Mouse (Mus musculus) embryonic facial prominence, embryonic 15.5 days (tissue): ENCODE data around the gene Med23. TPM values are rescaled to one million over a fixed set of nuclear protein-coding genes. Genes with fewer than 3 reads are reported as not detected.

Experiments
- ATAC-seq: fragments of 200-750 bp; cut with Nextera tagmentation; 2 replicates; pipeline ENCODE4 v1.8.0; 2017; ENCODE audit warnings: low read depth, moderate TSS enrichment; ENCODE audit not compliant: insufficient number of reproducible peaks, low FRiP score, low TSS enrichment
- H3K27ac ChIP-seq: fragments of 300-500 bp; sonication (generic); replicated peaks from 2 replicates; pipeline ENCODE4 v1.5.1; 2015; ENCODE audit warnings: mild to moderate bottlenecking, inconsistent platforms
- H3K27me3 ChIP-seq: fragments of 300-500 bp; sonication (generic); 2 replicates; pipeline ENCODE4 v1.6.1; 2015; ENCODE audit warnings: inconsistent platforms
- H3K36me3 ChIP-seq: fragments of 300-500 bp; sonication (generic); 2 replicates; pipeline ENCODE4 v1.6.1; 2015; ENCODE audit warnings: mild to moderate bottlenecking, inconsistent platforms
- H3K4me1 ChIP-seq: fragments of 300-500 bp; sonication (generic); 2 replicates; pipeline ENCODE4 v1.6.1; 2015; ENCODE audit warnings: inconsistent platforms
- H3K4me2 ChIP-seq: fragments of 300-500 bp; sonication (generic); replicated peaks from 2 replicates; pipeline ENCODE4 v1.6.1; 2015; ENCODE audit warnings: mild to moderate bottlenecking, inconsistent platforms
- H3K4me3 ChIP-seq: fragments of 300-500 bp; sonication (generic); replicated peaks from 2 replicates; pipeline ENCODE4 v1.5.1; 2015; ENCODE audit warnings: mild to moderate bottlenecking, inconsistent platforms
- H3K9ac ChIP-seq: fragments of 300-500 bp; sonication (generic); 2 replicates; pipeline ENCODE4 v1.6.1; 2015; ENCODE audit warnings: inconsistent platforms
- H3K9me3 ChIP-seq: fragments of 300-500 bp; sonication (generic); replicated peaks from 2 replicates; pipeline ENCODE4 v1.6.1; 2016; ENCODE audit warnings: inconsistent platforms
- WGBS: fragments of 180-500 bp; shearing (Covaris S2); methylation state at CpG from one replicate; pipeline ENCODE4 v1.1.7; 2015; 5-methylcytosine and 5-hydroxymethylcytosine counted together
- polyA plus RNA-seq: library from polyadenylated mRNA; unstranded; fragments of >200 nt; fragmentation: Nextera tagmentation; extraction: Ambion mirVana; gene quantifications from 2 replicates; pipeline ENCODE4 v1.2.1, GENCODE M21; 2015

The Med23 gene
- polyA plus RNA-seq, 1 experiment from 2014 or later: 19.4 TPM

DNA sequence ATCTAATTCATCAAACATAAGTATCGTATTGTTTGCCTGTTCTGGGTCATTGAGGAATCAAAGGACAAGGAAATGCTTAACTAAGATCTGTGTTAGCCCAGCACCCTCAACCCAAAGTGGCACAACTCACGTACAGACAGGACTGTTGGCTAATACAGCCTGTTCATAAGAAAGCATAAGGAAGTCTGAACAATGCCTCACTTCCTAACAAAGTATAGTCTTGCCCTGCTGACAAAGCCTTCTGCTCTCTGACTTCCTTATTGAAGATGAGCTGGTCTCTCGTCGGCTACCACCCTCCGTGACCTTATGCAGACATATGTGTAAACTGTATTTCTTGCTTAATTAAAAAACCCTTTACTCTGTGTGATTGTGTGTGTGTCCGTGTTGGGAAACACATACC is 60.4 kb downstream of the Med23 start:
- Histone ChIP-seq H3K27ac (no peak overlapping the region), H3K36me3 (no peaks in the 10 kb centered on the region), H3K4me3 (no peak overlapping the region), H3K27me3 (no peaks in the 10 kb centered on the region), H3K9ac (no peak overlapping the region), H3K4me1 (peaks cover 9% of the 10 kb centered on the region), H3K9me3 (no peaks in the 10 kb centered on the region), H3K4me2 (no peak overlapping the region)
- 85% methylated on average over 6 of the region's 6 CpGs for WGBS
- ATAC-seq: no peak

DNA sequence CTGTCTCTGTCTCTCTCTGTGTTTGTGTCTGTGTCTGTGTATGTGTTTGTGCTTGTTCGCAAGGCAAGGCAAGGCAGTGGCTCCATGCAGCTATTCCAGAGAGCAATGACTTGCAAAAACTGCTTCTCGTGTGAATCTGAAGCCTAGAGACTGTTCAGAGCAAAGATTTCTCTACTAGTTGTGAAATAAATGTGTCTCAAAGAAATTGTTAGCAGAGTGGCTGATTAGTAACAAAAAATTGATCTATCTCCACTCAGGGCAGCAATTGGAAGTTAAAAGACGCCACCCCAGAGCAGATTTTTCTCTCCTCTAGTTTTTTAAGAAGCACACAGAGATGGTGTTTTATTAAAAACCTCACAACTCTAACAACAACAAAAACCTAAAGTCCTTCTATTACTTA is 78.1 kb downstream of the Med23 start:
- WGBS: 87% methylated on average over 3 of the region's 3 CpGs
- H3K4me3 ChIP-seq: no peak overlapping the region
- no peak for ATAC-seq
- no peaks in the 10 kb centered on the region for H3K27me3 ChIP-seq
- no peaks in the 10 kb centered on the region for H3K9me3 ChIP-seq
- H3K27ac ChIP-seq: no peak overlapping the region
- no peaks in the 10 kb centered on the region for H3K4me1 ChIP-seq
- no peak overlapping the region for H3K9ac ChIP-seq
- H3K4me2 ChIP-seq: no peak overlapping the region
- H3K36me3 ChIP-seq: no peaks in the 10 kb centered on the region

DNA sequence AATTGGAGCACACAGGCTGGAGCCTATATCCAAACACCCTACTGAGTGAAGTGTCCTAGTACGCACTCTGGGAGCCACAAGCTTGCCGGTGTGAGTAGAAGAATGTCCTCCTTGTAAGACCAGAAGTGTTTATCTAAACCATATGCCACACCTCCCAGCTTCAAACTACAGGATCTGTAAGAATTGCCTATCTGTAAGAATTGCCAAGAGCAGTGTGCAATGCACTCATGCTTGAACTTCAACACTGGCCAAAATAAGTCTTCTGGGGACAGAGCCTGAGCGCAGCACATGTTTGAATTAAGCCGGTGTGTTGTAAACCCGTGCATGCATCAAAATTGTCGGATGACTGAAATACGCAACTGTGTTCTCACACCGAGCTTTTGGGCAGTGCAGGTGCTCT is 78.5 kb downstream of the Med23 start:
- H3K4me2 ChIP-seq: no peak overlapping the region
- no peak overlapping the region for H3K9ac ChIP-seq

DNA sequence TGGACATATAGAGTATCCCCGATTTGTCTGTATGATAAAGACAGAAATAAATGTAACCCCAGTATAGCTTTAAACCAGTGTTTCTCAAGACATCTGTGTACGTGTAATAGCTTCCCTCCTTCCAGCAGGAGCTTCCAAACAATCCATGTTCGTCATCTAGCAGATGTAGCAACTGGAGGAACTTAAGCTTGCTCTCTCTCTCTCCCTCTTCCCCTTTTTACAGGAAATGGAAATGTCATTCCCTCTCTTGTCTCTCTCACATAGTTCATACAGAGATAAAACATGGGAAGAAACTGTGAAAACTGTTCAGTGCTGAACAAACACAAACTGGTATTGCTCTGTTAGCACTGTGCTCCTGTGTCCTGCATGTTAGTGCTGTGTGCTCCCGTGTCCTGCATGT is 80.4 kb downstream of the Med23 start:
- no peak for ATAC-seq
- no peaks in the 10 kb centered on the region for H3K4me1 ChIP-seq
- H3K4me2 ChIP-seq: no peak overlapping the region
- H3K9ac ChIP-seq: no peak overlapping the region
- H3K36me3 ChIP-seq: no peaks in the 10 kb centered on the region
- no peak overlapping the region for H3K4me3 ChIP-seq
- H3K27ac ChIP-seq: no peak overlapping the region
- WGBS: 69% methylated on average over 4 of the region's 4 CpGs
- no peaks in the 10 kb centered on the region for H3K9me3 ChIP-seq
- no peaks in the 10 kb centered on the region for H3K27me3 ChIP-seq

More for the DNA sequence above, 78.5 kb downstream of the Med23 start:
- Histone ChIP-seq H3K9me3 (no peaks in the 10 kb centered on the region), H3K4me3 (no peak overlapping the region), H3K4me1 (no peaks in the 10 kb centered on the region), H3K27ac (no peak overlapping the region), H3K36me3 (no peaks in the 10 kb centered on the region), H3K27me3 (no peaks in the 10 kb centered on the region)
- no peak for ATAC-seq
- WGBS: 58% methylated on average over 8 of the region's 8 CpGs

DNA sequence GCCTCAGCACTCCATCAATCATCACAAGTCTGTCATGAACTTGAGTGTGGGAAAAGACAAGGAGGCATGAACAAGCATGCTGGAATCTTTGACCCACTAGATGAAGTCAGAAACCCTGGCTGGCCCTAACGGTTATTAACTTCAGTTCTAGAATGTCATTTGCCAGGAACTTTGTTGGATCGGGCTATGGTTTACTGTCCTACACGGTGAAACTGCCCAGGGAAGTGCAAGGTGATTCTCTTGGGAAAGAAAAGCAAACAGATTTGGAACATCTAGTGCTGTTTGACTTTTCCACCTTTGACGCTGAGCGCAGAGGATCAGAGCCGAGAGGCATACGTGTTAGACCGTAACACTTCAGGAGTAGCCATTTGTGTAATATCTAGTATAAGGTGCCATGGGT is 81.8 kb downstream of the Med23 start:
- no peaks in the 10 kb centered on the region for H3K27me3 ChIP-seq
- H3K4me2 ChIP-seq: no peak overlapping the region
- no peaks in the 10 kb centered on the region for H3K4me1 ChIP-seq
- no peak overlapping the region for H3K27ac ChIP-seq
- H3K4me3 ChIP-seq: no peak overlapping the region
- H3K9me3 ChIP-seq: no peaks in the 10 kb centered on the region
- 85% methylated on average over 8 of the region's 8 CpGs for WGBS
- no peak for ATAC-seq
- no peaks in the 10 kb centered on the region for H3K36me3 ChIP-seq
- no peak overlapping the region for H3K9ac ChIP-seq

DNA sequence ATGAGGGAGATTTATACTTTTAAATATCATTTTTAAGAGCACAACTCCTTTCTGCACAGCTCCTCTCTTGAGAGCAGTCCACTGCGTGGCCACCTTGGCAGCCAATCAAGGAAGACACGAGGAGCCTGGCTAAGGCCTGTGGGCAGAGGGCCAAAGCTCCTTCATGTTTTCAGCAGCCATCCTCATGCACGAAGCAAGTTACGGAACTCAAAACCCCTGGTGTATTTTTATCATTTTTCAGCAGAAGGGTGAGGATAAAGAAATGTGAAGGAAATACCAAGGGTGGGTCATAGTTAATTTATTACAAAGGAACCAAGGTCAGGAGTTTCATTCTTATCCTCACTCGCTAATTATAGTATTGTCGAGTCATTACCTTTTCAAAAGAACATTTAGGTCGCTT is 82.8 kb downstream of the Med23 start:
- 78% methylated on average over 7 of the region's 7 CpGs for WGBS

DNA sequence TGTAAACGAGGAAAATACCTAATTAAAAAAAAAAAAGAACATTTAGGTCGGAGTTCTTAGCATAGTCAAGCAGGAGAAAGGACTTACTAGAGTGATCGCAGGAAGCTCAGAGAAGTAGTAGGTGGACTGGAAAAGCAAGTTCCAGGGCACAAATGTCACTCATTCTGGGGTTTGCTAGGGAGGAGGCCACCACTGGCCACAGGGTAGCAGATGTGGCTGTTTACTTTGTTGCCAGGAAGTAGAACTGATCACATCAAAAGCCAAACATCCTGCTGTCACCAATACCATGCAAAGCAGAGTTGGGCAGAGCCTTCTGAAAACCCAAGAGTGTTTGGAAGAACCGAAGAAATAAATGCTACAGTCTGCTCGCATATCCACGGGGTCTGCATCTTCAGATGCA is 84.1 kb downstream of the Med23 start:
- Histone ChIP-seq H3K4me1 (no peaks in the 10 kb centered on the region), H3K27ac (no peak overlapping the region), H3K9me3 (no peaks in the 10 kb centered on the region), H3K9ac (no peak overlapping the region), H3K4me3 (no peak overlapping the region), H3K4me2 (no peak overlapping the region), H3K27me3 (0 out of 2 replicates have a peak, but pooled peaks cover under 1% of the 10 kb centered on the region), H3K36me3 (no peaks in the 10 kb centered on the region)
- ATAC-seq: no peak
- 83% methylated on average over 6 of the region's 6 CpGs for WGBS

More for the DNA sequence above, 82.8 kb downstream of the Med23 start:
- Histone ChIP-seq H3K4me3 (no peak overlapping the region), H3K4me1 (no peaks in the 10 kb centered on the region), H3K9me3 (no peaks in the 10 kb centered on the region), H3K9ac (no peak overlapping the region), H3K27ac (no peak overlapping the region), H3K36me3 (no peaks in the 10 kb centered on the region), H3K4me2 (no peak overlapping the region), H3K27me3 (no peaks in the 10 kb centered on the region)
- no peak for ATAC-seq

DNA sequence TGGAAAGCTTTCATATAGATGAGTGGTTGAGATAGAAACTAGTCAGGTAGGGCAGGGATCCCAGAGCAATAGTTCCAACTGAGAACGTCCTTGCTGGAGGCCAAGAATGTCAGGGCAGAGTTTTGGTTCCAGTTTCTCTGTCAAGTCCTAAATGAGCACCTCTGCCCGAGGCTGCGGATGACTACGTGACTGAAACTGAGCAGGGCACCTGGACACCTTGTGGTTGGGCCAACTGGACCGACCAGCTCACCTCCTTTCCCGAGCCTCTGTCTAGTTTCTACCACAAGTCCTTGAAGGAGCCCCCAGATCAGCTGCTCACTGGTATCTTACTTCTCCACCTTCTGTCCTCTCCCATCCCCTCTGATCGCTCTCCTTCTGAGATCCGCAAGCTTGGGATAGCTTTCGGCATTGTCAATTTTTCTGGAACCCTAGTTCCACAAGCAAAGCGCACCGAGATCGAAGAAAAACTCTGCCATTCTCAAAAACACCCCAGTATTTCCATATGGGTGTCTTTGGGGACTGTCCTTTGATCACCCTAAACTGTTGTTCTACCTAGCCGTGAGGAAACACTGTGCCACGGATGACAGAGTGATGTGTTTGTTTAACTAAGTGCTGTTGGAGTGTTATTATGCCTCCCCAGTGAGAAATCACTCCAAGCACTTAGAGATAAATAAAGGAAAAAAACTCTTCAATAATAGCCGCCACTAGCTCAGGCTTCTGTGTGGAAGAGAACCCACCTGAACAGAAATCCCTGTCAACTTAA is 88.7 kb downstream of the Med23 start:
- Histone ChIP-seq H3K27ac (no peak overlapping the region), H3K4me1 (no peaks in the 10 kb centered on the region), H3K4me3 (no peak overlapping the region), H3K27me3 (0 out of 2 replicates have a peak, but pooled peaks cover 2% of the 10 kb centered on the region), H3K9ac (no peak overlapping the region), H3K4me2 (no peak overlapping the region), H3K36me3 (no peaks in the 10 kb centered on the region), H3K9me3 (no peaks in the 10 kb centered on the region)
- WGBS: 56% methylated on average over 15 of the region's 15 CpGs
- ATAC-seq: no peak

DNA sequence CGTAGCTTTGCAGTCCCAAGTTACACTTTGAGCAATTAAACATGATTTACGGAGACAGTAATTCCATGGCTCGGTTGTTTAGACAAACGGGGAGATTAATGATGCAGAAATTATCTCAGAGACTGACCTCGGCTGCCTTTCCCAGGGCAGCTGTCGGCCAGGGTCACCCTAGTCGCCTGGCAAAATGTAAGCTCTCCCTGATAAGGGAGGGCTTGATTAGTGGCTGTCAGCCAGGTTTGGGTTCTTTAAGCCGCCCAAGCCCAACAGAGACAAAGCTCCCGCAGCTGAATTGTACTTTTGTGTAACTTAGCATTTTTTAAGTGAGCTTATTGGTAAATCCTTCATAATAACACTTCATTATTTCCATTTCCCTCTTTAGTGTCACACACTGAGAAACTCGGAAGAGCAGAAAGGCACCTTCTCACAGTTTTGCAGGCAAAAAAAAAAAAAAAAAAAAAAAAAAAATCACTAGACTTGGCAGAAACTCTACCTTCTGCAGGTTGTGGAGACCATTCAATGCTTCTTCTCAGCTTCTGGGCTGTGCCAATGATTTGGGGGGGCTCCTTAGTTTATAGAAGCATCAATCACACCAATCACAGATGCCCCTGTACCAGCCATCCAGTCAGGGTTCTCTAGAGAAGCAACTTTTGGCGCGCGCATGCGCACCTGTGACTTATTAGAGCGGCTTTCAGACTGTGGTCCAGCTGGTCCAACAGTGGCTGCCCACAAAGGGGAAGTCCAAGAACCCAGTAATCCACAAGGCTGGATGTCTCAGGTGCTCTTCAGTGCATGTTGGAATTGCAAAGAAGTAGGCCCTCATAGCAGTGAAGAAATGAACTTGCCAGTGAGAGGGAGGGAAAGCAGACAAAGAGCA is 89.5 kb downstream of the Med23 start:
- Histone ChIP-seq H3K4me1 (no peaks in the 10 kb centered on the region), H3K4me2 (no peak overlapping the region), H3K9me3 (no peaks in the 10 kb centered on the region), H3K36me3 (no peaks in the 10 kb centered on the region), H3K27me3 (0 out of 2 replicates have a peak, but pooled peaks cover 2% of the 10 kb centered on the region), H3K27ac (no peak overlapping the region), H3K4me3 (no peak overlapping the region), H3K9ac (no peak overlapping the region)
- 47% methylated on average over 15 of the region's 15 CpGs for WGBS
- no peak for ATAC-seq

DNA sequence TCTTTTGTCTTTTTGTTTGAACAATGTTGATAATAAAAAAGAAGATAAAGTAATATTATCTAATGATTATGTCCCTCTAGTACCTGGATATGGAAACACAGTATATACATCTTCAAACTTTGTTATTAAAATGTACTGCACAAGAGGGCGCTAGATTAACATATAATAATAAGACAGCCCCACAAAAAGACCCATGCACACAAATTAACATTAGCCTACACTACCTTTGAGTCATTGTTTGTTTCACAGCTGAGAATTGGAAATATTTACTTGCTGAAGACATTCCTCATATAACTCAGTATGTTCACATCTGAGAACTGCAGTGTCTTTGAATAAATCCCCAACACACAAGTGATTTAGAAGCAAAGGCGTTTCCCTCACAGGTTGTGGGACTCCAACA is 91.3 kb downstream of the Med23 start:
- 44% methylated on average over 2 of the region's 2 CpGs for WGBS
- Histone ChIP-seq H3K27me3 (0 out of 2 replicates have a peak, but pooled peaks cover 2% of the 10 kb centered on the region), H3K4me3 (no peak overlapping the region), H3K9me3 (no peaks in the 10 kb centered on the region), H3K27ac (no peak overlapping the region), H3K4me1 (no peaks in the 10 kb centered on the region), H3K9ac (no peak overlapping the region), H3K4me2 (no peak overlapping the region), H3K36me3 (no peaks in the 10 kb centered on the region)
- ATAC-seq: no peak

DNA sequence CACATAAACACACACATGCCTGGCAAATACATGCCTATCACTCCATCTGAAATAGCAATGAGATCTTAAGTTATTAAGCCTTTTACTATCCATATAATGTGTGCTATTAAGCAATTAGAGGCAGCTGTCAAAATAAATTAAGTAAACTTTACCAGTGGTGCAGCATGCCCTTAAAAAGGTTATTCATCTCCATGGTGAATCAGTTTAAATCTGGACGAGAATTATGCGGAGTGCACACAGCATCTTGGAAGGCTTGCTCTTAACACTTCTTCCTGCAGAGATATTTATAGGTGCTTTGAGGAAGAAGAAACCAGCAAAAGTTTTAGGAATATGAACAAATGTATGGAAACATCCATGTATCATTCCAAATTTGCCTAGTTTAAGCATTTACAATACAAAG is 92.1 kb downstream of the Med23 start:
- H3K27me3 ChIP-seq: 0 out of 2 replicates have a peak, but pooled peaks cover 2% of the 10 kb centered on the region
- ATAC-seq: no peak
- no peak overlapping the region for H3K4me3 ChIP-seq
- H3K9ac ChIP-seq: no peak overlapping the region
- no peaks in the 10 kb centered on the region for H3K9me3 ChIP-seq
- no peaks in the 10 kb centered on the region for H3K4me1 ChIP-seq
- no peak overlapping the region for H3K27ac ChIP-seq
- H3K4me2 ChIP-seq: no peak overlapping the region
- H3K36me3 ChIP-seq: no peaks in the 10 kb centered on the region
- 31% methylated on average over 2 of the region's 2 CpGs for WGBS
